Comparison of ENCODE assay signal across 8 mouse cellular contexts in genomic region chr9:54830624-54831023, GRCm38 (mm10). TPM values are rescaled to one million over a fixed set of nuclear protein-coding genes. Genes with fewer than 3 reads are reported as not detected.
A peak's percentile ranks its signal among the peaks of the same experiment; 100 is the strongest.
DNase-seq lines count a peak whose midpoint lies in the region; ATAC-seq lines count a peak whose summit lies in the region.

No protein-coding gene starts in this region.

- H3K27me3 ChIP-seq in kidney, embryonic 15.5 days = no peaks in the 10 kb centered on the region

- H3K4me1 ChIP-seq in kidney, embryonic 15.5 days = no peaks in the 10 kb centered on the region

- H3K4me2 ChIP-seq in kidney, embryonic 15.5 days = no peak overlapping the region

- ATAC-seq in kidney, embryonic 15.5 days (replicated peaks; ENCODE audit: low FRiP score) = no peak

- no peak overlapping the region for H3K4me3 ChIP-seq in kidney, embryonic 15.5 days (replicated peaks)

- H3K9me3 ChIP-seq in kidney, embryonic 15.5 days (replicated peaks) = no peaks in the 10 kb centered on the region

- DNase-seq in kidney, adult 18-20 months = peak; percentile 59
- peak; percentile 57 for DNase-seq in ES-CJ7 (ENCODE audit: low read depth, low spot score)
- DNase-seq in brain, adult 2 months (ENCODE audit: low read depth, low spot score) = peak; percentile 62
- peak; percentile 8 to 37 for DNase-seq in frontal cortex, postnatal 36 days (ENCODE audit: low spot score in 2 of 2)
- peak; percentile 17 to 36 for DNase-seq in left cerebral cortex, postnatal 10 days (ENCODE audit: extremely low spot score in 1 of 2, low spot score in 2 of 2)
- peak; percentile 33 for DNase-seq in retina, postnatal 7 days (ENCODE audit: low read depth, low spot score)
- DNase-seq in spleen, postnatal 14 days (ENCODE audit: low spot score in 2 of 2) = no peak

- no peak overlapping the region for H3K9ac ChIP-seq in kidney, embryonic 15.5 days

- intact Hi-C loops in left cerebral cortex, postnatal 10 days (cut with DNase I) = loop anchor here (5.0 kb wide), 2 partner anchors 67 to 282 kb away; no protein-coding TSS in a partner anchor

- no peak overlapping the region for H3K27ac ChIP-seq in kidney, embryonic 15.5 days

- H3K36me3 ChIP-seq in kidney, embryonic 15.5 days = no peaks in the 10 kb centered on the region

- WGBS in kidney, embryonic 15.5 days = 44% methylated on average over 3 of the region's 3 CpGs

RNA-seq across cellular contexts. Expression of gene Ireb2, which starts 33.0 kb away (rescaled TPM):
- 34.8 and 37.0 TPM in 2 replicates for polyA plus RNA-seq in kidney, embryonic 15.5 days (2015; fragmentation: Nextera tagmentation; extraction: Ambion mirVana)
- 10 to 100 TPM; 72.2 to 72.6 TPM for total RNA-seq in left cerebral cortex, postnatal 10 days (2021)

Comparison
In these comparisons a context has a peak if more than half of its experiments do, and no peak if none do; other contexts are left out.
1. DNase-seq: peak in kidney, adult 18-20 months (single experiment), ES-CJ7 (single experiment), brain, adult 2 months (single experiment), frontal cortex, postnatal 36 days (2 of 2), left cerebral cortex, postnatal 10 days (2 of 2) and retina, postnatal 7 days (single experiment); none in spleen, postnatal 14 days (0 of 2).